Mouse (Mus musculus): Measurements from ENCODE around the gene Hist1h2bq. TPM values are rescaled to one million over a fixed set of nuclear protein-coding genes. Genes with fewer than 3 reads are reported as not detected.

Gene Hist1h2bq
- polyA plus RNA-seq, 1 experiment: 1.9 TPM

Other genes with a start within 250 kb of the Hist1h2bq start
- 0.29 TPM in 1 of 2 replicates, not detected in the other for gene Olfr1364, start 228.4 kb downstream of the Hist1h2bq start, polyA plus RNA-seq (2012; rRNA removed)
- gene Olfr1362, start 196.2 kb downstream of the Hist1h2bq start, polyA plus RNA-seq (2012; rRNA removed): not detected in 2 replicates
- gene Olfr11, start 167.7 kb downstream of the Hist1h2bq start, polyA plus RNA-seq (2012; rRNA removed): not detected in 2 replicates
- gene Olfr1361, start 146.8 kb downstream of the Hist1h2bq start, polyA plus RNA-seq (2012; rRNA removed): not detected in 2 replicates
- gene Olfr1360, start 132.8 kb downstream of the Hist1h2bq start, polyA plus RNA-seq (2012; rRNA removed): not detected in 2 replicates
- not detected in 2 replicates for gene Olfr1359, start 112.1 kb downstream of the Hist1h2bq start, polyA plus RNA-seq (2012; rRNA removed)
- not detected in 2 replicates for gene Hist1h2bl, start 94.1 kb downstream of the Hist1h2bq start, polyA plus RNA-seq (2012; rRNA removed)
- 1.2 and 1.5 TPM in 2 replicates for gene Hist1h2ai, start 93.8 kb downstream of the Hist1h2bq start, polyA plus RNA-seq (2012; rRNA removed)
- 1.8 TPM in 2 replicates for gene Hist1h3h, start 92.5 kb downstream of the Hist1h2bq start, polyA plus RNA-seq (2012; rRNA removed)
- gene Hist1h2bm, start 88.2 kb downstream of the Hist1h2bq start, polyA plus RNA-seq (2012; rRNA removed): 0.52 and 0.80 TPM in 2 replicates
- gene Hist1h4j, start 75.1 kb downstream of the Hist1h2bq start, polyA plus RNA-seq (2012; rRNA removed): 3.3 and 4.1 TPM in 2 replicates
- gene Hist1h4k, start 59.7 kb downstream of the Hist1h2bq start, polyA plus RNA-seq (2012; rRNA removed): 12.6 and 16.6 TPM in 2 replicates
- 1.1 and 1.7 TPM in 2 replicates for gene Hist1h2ak, start 56.4 kb downstream of the Hist1h2bq start, polyA plus RNA-seq (2012; rRNA removed)
- gene Hist1h2bn, start 56.1 kb downstream of the Hist1h2bq start, polyA plus RNA-seq (2012; rRNA removed): 0.82 and 1.9 TPM in 2 replicates
- 0.18 and 0.71 TPM in 2 replicates for gene Hist1h1b, start 29.6 kb downstream of the Hist1h2bq start, polyA plus RNA-seq (2012; rRNA removed)
- 3.1 and 4.5 TPM in 2 replicates for gene Hist1h3i, start 26.8 kb downstream of the Hist1h2bq start, polyA plus RNA-seq (2012; rRNA removed)
- gene Hist1h2an, start 23.0 kb downstream of the Hist1h2bq start, polyA plus RNA-seq (2012; rRNA removed): not detected in 2 replicates
- 0.32 and 0.57 TPM in 2 replicates for gene Hist1h2bp, start 22.7 kb downstream of the Hist1h2bq start, polyA plus RNA-seq (2012; rRNA removed)
- not detected in 2 replicates for gene Hist1h2ao, start 268 bp upstream of the Hist1h2bq start, polyA plus RNA-seq (2012; rRNA removed)
- gene Hist1h4m, start 1.5 kb upstream of the Hist1h2bq start, polyA plus RNA-seq (2012; rRNA removed): not detected in 2 replicates
- 12.0 and 12.7 TPM in 2 replicates for gene Hist1h4n, start 22.0 kb upstream of the Hist1h2bq start, polyA plus RNA-seq (2012; rRNA removed)
- gene Hist1h2ap, start 23.3 kb upstream of the Hist1h2bq start, polyA plus RNA-seq (2012; rRNA removed): 3.5 and 3.9 TPM in 2 replicates
- 0.21 and 0.96 TPM in 2 replicates for gene Hist1h2br, start 23.5 kb upstream of the Hist1h2bq start, polyA plus RNA-seq (2012; rRNA removed)
- 2.2 and 2.6 TPM in 2 replicates for gene Zfp184, start 134.9 kb upstream of the Hist1h2bq start, polyA plus RNA-seq (2012; rRNA removed)
- not detected in 2 replicates for gene Pom121l2, start 171.0 kb upstream of the Hist1h2bq start, polyA plus RNA-seq (2012; rRNA removed)
- gene Prss16, start 199.5 kb upstream of the Hist1h2bq start, polyA plus RNA-seq (2012; rRNA removed): 0.56 and 1.4 TPM in 2 replicates
- 0.80 TPM in 1 of 2 replicates, not detected in the other for gene Hist1h2ah, start 225.4 kb upstream of the Hist1h2bq start, polyA plus RNA-seq (2012; rRNA removed)
- gene Hist1h2bk, start 225.7 kb upstream of the Hist1h2bq start, polyA plus RNA-seq (2012; rRNA removed): 0.36 and 0.65 TPM in 2 replicates
- gene Hist1h4i, start 231.2 kb upstream of the Hist1h2bq start, polyA plus RNA-seq (2012; rRNA removed): 12.2 and 13.3 TPM in 2 replicates
- 0.36 and 0.38 TPM in 2 replicates for gene Hist1h2ag, start 232.7 kb upstream of the Hist1h2bq start, polyA plus RNA-seq (2012; rRNA removed)
- 0.78 and 1.6 TPM in 2 replicates for gene Hist1h2bj, start 233.0 kb upstream of the Hist1h2bq start, polyA plus RNA-seq (2012; rRNA removed)

Data from frontal cortex, adult 2 months (tissue).